Mouse (Mus musculus): ENCODE results near the gene Slc25a47.

GRCm38 (mm10) chr12:108831966-108832643, 3.7 kb upstream of the Slc25a47 start:
- no peak for TF ChIP-seq CTCF (IDR thresholded peaks at IDR 0.05; ENCODE audit: low read depth)
- no peak for TF ChIP-seq EP300 (IDR thresholded peaks at IDR 0.05; ENCODE audit: low read depth)
